Mouse (Mus musculus): ENCODE results near the gene Trpc4. TPM values are rescaled to one million over a fixed set of nuclear protein-coding genes. Genes with fewer than 3 reads are reported as not detected.

The Trpc4 gene
- total and polyA plus RNA-seq, 3 experiments, result not detected

- Histone ChIP-seq H3K79me2 (replicated peaks; ENCODE audit: control insufficient read depth, extremely low read depth, insufficient read depth, poor library complexity, severe bottlenecking) (no peaks in the 10 kb centered on the region), H3K9me3 (replicated peaks; ENCODE audit: low read length) (no peaks in the 10 kb centered on the region), H3K27me3 (replicated peaks) (no peaks in the 10 kb centered on the region), H3K4me1 (ENCODE audit: control insufficient read depth in 1 of 2, insufficient read depth in 2 of 2) (peaks cover 7 to 38% of the 10 kb centered on the region in 2 experiments), H3K36me3 (replicated peaks in 1 of 2; ENCODE audit: control insufficient read depth in 1 of 2, insufficient read depth in 1 of 2, low read length in 1 of 2) (no peaks in the 10 kb centered on the region), H3K4me2 (ENCODE audit: insufficient read depth, low read depth, poor library complexity, severe bottlenecking) (no peak overlapping the region), H3K4me3 (replicated peaks in 1 of 3; ENCODE audit: low read depth in 2 of 3, low read length in 2 of 3, poor library complexity in 1 of 3) (no peak overlapping the region), H3K9ac (ENCODE audit: insufficient read depth, low read depth) (no peak overlapping the region), H3K27ac (ENCODE audit: insufficient read depth, low read depth) (no peak overlapping the region)
- in situ Hi-C loops (cut with MboI; ENCODE audit: low pct_ligation_motif_present, low pct_unique_long_range_greater_than_20kb, low sequenced_read_pairs), result no loop called here
- DNase-seq (ENCODE audit: extremely low read depth), result peak; percentile 38
- no peak for TF ChIP-seq POLR2AphosphoS2 (IDR thresholded peaks at IDR 0.05; ENCODE audit: low read depth, low read length)
- TF ChIP-seq KAT2A (IDR thresholded peaks at IDR 0.05; ENCODE audit: insufficient replicate concordance, low read length), result no peak
- TF ChIP-seq EP300 (IDR thresholded peaks at IDR 0.05; ENCODE audit: low read length), result peak; percentile 50
- 0 out of 2 replicates have a peak, but pooled peaks have one; percentile 20 for TF ChIP-seq JUND (conservative IDR thresholded peaks at IDR 0.05; ENCODE audit: low read depth, low read length)
- TF ChIP-seq RCOR1 (conservative IDR thresholded peaks at IDR 0.05; ENCODE audit: low read depth, low read length), result no peak
- TF ChIP-seq MAFK (IDR thresholded peaks at IDR 0.05; ENCODE audit: insufficient replicate concordance, low read length), result peak; percentile 99
- dilution Hi-C loops (cut with MboI; ENCODE audit: extremely low pct_ligation_motif_present, extremely low pct_unique_long_range_greater_than_20kb, low sequenced_read_pairs), result no loop called here
Measured at GRCm38 (mm10) chr3:54266943-54267342, 111.1 kb downstream of the Trpc4 start.

DNA sequence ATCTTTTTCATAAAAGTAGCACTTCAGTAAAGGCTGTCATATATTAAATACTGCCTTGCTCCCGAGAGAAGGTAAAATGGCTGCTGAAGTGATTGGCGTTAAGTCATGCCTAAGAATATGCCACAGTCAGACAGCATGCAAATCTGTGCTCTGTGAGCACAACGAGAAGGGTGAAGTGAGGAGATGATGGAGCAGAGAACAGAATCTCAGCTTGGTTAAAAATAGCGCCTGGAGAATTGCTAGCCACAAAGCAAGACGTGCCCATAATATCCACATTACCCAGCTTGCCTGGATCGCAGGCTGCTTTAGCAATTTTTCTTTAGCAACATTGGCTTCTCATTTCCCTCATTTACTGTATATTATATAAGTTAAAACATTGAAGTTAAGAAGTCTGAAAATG, 113.3 kb downstream of the Trpc4 start:
- H3K9me3 ChIP-seq (replicated peaks; ENCODE audit: low read length), result no peaks in the 10 kb centered on the region
- no peaks in the 10 kb centered on the region for H3K27me3 ChIP-seq (replicated peaks)

DNA sequence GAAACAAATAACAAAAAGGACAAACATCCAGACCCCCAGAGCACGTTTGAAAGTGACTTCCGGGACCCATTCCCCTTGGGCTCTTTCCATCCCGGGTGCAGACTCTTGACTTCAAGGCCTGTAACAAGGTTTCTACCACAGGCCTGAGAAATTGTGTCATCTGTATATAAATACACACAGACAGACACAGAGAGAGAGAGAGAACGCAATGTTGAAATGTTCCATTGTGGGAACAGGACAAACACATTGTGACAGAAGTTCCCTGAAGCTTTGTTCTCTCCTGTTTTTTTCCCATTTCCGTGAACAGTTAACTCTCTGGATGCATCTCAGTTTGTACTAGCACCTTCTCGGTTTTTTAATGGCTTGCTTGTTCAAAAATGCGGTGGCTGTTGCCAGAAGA, 118.8 kb downstream of the Trpc4 start:
- Histone ChIP-seq H3K9ac (ENCODE audit: insufficient read depth, low read depth) (no peak overlapping the region), H3K4me3 (replicated peaks in 1 of 3; ENCODE audit: low read depth in 2 of 3, low read length in 2 of 3, poor library complexity in 1 of 3) (no peak overlapping the region), H3K27ac (ENCODE audit: insufficient read depth, low read depth) (no peak overlapping the region), H3K27me3 (replicated peaks) (no peaks in the 10 kb centered on the region), H3K79me2 (replicated peaks; ENCODE audit: control insufficient read depth, extremely low read depth, insufficient read depth, poor library complexity, severe bottlenecking) (no peaks in the 10 kb centered on the region), H3K4me2 (ENCODE audit: insufficient read depth, low read depth, poor library complexity, severe bottlenecking) (no peak overlapping the region), H3K9me3 (replicated peaks; ENCODE audit: low read length) (no peaks in the 10 kb centered on the region), H3K4me1 (ENCODE audit: control insufficient read depth in 1 of 2, insufficient read depth in 2 of 2) (peaks cover 4 to 23% of the 10 kb centered on the region in 2 experiments), H3K36me3 (replicated peaks in 1 of 2; ENCODE audit: control insufficient read depth in 1 of 2, insufficient read depth in 1 of 2, low read length in 1 of 2) (no peaks in the 10 kb centered on the region)
- TF ChIP-seq E2F4 (IDR thresholded peaks at IDR 0.05; ENCODE audit: insufficient replicate concordance, low read depth, low read length) (no peak), POLR2A (IDR thresholded peaks at IDR 0.05; ENCODE audit: low read depth, low read length) (no peak), MAX (IDR thresholded peaks at IDR 0.05; ENCODE audit: low read length) (no peak), SMC3 (IDR thresholded peaks at IDR 0.05; ENCODE audit: low read depth, low read length) (no peak), TCF12 (IDR thresholded peaks at IDR 0.05; ENCODE audit: low read depth, low read length) (no peak), ZNF384 (IDR thresholded peaks at IDR 0.05; ENCODE audit: low read depth, low read length) (no peak), MYC (IDR thresholded peaks at IDR 0.05; ENCODE audit: low read depth, low read length) (no peak)
- dilution Hi-C loops (cut with MboI; ENCODE audit: extremely low pct_ligation_motif_present, extremely low pct_unique_long_range_greater_than_20kb, low sequenced_read_pairs), result no loop called here
- in situ Hi-C loops (cut with MboI; ENCODE audit: low pct_ligation_motif_present, low pct_unique_long_range_greater_than_20kb, low sequenced_read_pairs), result no loop called here
- no peak for DNase-seq (ENCODE audit: extremely low read depth)

More for the DNA sequence above, 113.3 kb downstream of the Trpc4 start:
- no peak overlapping the region for H3K27ac ChIP-seq (ENCODE audit: insufficient read depth, low read depth)
- dilution Hi-C loops (cut with MboI; ENCODE audit: extremely low pct_ligation_motif_present, extremely low pct_unique_long_range_greater_than_20kb, low sequenced_read_pairs), result no loop called here
- TF ChIP-seq JUN (IDR thresholded peaks at IDR 0.05; ENCODE audit: insufficient read depth, low read depth, low read length), result peak; percentile 40; the same call in 1 of the 2 replicates
- TF ChIP-seq MAFK (IDR thresholded peaks at IDR 0.05; ENCODE audit: insufficient replicate concordance, low read length), result no peak
- 0 out of 2 replicates have a peak, but pooled peaks have one; percentile 13 for TF ChIP-seq MAX (IDR thresholded peaks at IDR 0.05; ENCODE audit: low read length)
- TF ChIP-seq KAT2A (IDR thresholded peaks at IDR 0.05; ENCODE audit: insufficient replicate concordance, low read length), result no peak
- peak; percentile 63; the same call in 1 of the 2 replicates for TF ChIP-seq ETS1 (conservative IDR thresholded peaks at IDR 0.05; ENCODE audit: low read depth, low read length)
- TF ChIP-seq CHD1 (IDR thresholded peaks at IDR 0.05; ENCODE audit: low read depth, low read length), result no peak
- peak; percentile 58 for TF ChIP-seq BHLHE40 (IDR thresholded peaks at IDR 0.05; ENCODE audit: low read depth, low read length)
- TF ChIP-seq ZKSCAN1 (IDR thresholded peaks at IDR 0.05; ENCODE audit: borderline replicate concordance, low read depth, low read length), result no peak
- TF ChIP-seq MEF2A (IDR thresholded peaks at IDR 0.05; ENCODE audit: borderline replicate concordance, low read depth, low read length), result peak; percentile 92
- no peak for TF ChIP-seq NELFE (IDR thresholded peaks at IDR 0.05; ENCODE audit: low read depth, low read length)
- TF ChIP-seq TBP (conservative IDR thresholded peaks at IDR 0.05; ENCODE audit: low read depth, low read length), result no peak
- DNase-seq (ENCODE audit: extremely low read depth), result peak; percentile 73
- no peaks in the 10 kb centered on the region for H3K36me3 ChIP-seq (replicated peaks in 1 of 2; ENCODE audit: control insufficient read depth in 1 of 2, insufficient read depth in 1 of 2, low read length in 1 of 2)
- H3K4me1 ChIP-seq (ENCODE audit: control insufficient read depth in 1 of 2, insufficient read depth in 2 of 2), result peaks cover 7 to 42% of the 10 kb centered on the region in 2 experiments
- H3K4me3 ChIP-seq (replicated peaks in 1 of 3; ENCODE audit: low read depth in 2 of 3, low read length in 2 of 3, poor library complexity in 1 of 3), result no peak overlapping the region
- H3K79me2 ChIP-seq (replicated peaks; ENCODE audit: control insufficient read depth, extremely low read depth, insufficient read depth, poor library complexity, severe bottlenecking), result no peaks in the 10 kb centered on the region
- in situ Hi-C loops (cut with MboI; ENCODE audit: low pct_ligation_motif_present, low pct_unique_long_range_greater_than_20kb, low sequenced_read_pairs), result no loop called here
- no peak overlapping the region for H3K4me2 ChIP-seq (ENCODE audit: insufficient read depth, low read depth, poor library complexity, severe bottlenecking)
- H3K9ac ChIP-seq (ENCODE audit: insufficient read depth, low read depth), result no peak overlapping the region
